Mouse (Mus musculus) left cerebral cortex, adult 11 months (tissue): ENCODE measurements at regions not wholly inside any gene's neighbourhood (a gene's known extent, or its start where the extent isn't known, plus 50 kb on each side); places are given as distances from the start of the nearest gene placed in this dataset.

ENCODE experiments used
- DNase-seq: peaks from one replicate; pipeline ENCODE4 v3.0.0; 2022; ENCODE audit warnings: low spot score

DNA sequence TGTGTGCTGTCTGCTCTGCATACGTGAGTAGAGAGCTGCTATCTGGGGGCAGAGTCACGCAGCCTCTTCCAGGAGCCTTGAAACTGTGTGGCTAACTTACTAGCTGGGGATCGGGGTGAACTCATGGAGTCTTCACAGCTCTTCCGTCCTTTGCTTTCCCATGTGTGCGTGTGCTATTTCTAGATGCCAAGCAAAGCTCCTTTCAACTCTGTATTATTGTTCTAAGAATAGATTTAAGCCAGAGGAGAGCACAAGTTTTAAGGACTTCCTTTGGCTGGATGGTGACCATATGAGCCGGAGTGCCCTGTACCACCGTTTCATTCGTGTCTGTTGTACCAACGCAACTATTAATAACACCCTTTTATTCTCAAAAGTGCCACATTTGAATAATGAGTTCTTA is 254.0 kb downstream of the Gm12728 start:
- DNase-seq, result no peak

DNA sequence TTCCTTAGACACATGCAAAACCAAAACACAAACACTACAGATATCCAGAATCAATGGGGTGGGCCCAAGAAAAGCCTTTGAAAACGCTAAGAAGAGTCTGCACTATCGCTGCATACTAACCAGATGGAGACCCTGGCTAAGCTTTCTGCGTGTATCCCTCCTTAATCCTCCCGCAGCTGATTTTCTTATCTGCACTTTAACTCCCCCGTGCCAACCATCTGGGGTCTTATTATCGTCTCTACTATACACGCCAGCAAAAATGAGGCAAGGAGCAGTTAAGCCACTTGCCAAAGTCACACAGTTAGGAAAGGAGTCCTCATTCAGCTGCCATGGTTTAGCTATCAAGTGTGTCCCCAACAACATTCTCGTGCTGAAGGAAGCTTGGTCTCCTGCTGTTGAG is 258.4 kb downstream of the Gm12728 start:
- DNase-seq, result no peak

DNA sequence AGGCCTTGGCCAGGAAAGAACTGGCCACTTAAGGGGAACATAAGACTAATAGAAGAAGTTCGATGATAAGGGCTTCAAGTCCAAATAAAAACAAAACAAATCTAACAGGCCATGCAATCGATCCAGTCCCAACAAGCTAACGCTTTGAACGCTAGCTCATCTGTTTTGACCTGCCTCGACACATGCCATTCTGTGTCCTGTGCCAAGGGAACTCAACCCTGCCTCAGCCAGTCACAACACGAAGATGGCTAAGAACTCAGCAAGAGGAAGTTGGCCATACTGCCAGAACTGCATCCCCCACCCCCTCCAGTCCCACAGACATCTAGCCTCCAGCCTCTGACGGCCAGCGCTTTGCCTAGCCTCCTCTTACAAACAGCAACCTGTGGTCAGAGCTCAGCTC is 259.1 kb downstream of the Gm12728 start:
- DNase-seq, result no peak

DNA sequence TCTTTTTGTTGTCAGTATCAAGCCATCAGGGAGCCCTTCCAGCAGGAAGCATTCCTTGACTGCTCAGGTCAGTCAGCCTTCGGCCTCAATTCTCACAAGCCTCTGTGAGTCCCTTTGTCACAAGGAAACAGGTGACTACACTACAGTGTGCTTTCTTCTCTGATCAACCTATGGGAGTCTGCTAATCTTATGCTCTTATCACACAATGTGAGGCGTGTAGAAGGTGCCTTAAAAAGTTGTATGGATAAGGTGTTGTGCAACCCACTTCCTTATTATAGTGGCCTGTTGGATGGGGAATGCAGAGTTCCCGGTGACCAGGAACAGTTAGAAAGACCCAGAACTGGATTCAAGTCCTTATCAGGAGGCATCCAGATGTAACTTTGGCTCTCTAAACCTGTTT is 260.2 kb downstream of the Gm12728 start:
- DNase-seq, result no peak

GRCm38 (mm10) chr4:106050297-106050696 is 260.6 kb downstream of the Gm12728 start:
- DNase-seq, result no peak

DNA sequence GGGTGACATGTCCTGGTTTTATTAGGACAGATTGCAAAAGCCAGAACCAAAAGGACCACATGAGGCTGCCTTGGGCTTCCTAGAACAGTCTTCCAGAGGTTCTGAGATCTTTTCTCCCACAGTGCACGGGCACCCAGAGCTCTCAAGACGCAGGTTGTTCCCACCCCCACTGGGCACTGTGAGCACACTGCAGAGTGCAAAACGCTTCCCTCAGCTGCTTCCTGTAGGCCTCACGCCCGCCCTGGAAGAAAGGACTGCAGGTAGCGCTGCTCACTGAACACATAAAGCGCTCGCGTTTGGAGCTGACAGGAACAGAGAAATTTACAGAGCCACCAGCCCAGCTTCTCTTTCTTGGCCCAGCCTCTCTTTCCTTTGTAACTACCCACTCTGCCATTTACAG is 262.5 kb upstream of the Usp24 start:
- no peak for DNase-seq

- DNase-seq, result no peak
Measured at GRCm38 (mm10) chr4:106054324-106054723, 261.7 kb upstream of the Usp24 start.

DNA sequence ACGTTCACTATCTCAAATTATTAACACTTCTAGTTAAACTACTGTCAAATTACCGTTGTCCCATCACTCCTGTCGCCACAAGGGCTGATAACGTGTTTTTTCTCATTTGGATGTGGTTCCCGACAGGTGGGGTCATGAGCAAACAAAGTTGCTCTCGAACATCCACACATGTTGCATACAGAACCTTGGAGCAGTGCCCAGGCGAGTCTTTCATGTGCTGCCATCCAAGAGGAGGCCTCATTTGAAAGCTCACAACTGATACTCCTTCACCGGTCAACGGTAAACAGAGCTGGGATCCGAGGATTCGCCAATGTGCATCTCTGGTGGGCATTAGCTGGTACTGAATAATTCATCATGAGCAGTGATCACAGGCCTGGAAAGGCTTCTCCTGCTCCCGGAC is 253.4 kb upstream of the Usp24 start:
- no peak for DNase-seq

- DNase-seq, result no peak
Measured at GRCm38 (mm10) chr4:106063851-106064382, 252.1 kb upstream of the Usp24 start.

- DNase-seq, result no peak
Measured at GRCm38 (mm10) chr4:106067023-106067422, 249.0 kb upstream of the Usp24 start.

GRCm38 (mm10) chr4:106083546-106083945 is 232.5 kb upstream of the Usp24 start:
- DNase-seq, result no peak

DNA sequence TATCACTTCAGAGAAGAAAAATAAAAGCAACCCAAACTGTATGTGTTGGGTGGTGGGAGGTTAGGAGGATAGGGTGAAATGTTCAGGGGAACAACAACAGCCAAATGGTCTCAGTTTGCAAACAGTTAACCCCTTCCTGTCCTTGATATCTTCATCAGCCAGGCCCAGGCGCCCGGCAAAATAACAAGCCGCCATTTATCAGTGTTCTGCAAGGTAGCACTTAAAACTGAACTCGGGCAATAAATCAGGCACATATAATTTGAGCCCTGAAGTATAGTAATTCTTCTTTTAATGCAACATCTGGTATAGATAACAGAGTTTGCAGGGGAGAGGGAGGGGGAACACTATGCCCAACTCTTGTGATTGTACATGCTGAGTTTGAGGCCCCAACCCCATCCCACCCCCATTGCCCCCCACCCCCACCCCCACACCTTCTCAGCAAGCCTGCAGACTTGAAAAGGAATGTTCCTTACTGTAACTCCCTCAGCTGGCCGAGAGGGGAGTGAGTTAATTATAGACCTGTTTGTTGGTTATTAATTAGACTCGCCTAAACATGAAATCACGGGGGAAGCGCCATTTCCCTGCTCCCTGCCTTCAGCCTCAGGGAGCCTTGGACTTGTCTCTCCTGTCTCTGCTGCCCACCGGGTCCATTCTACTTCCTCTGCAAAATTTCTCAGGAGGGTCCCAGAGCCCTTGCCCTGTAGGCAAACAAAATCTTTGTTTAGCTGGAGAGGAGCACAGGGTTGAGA is 223.9 kb upstream of the Usp24 start:
- DNase-seq, result no peak

GRCm38 (mm10) chr4:106092676-106093070 is 223.3 kb upstream of the Usp24 start:
- no peak for DNase-seq

- no peak for DNase-seq
Measured at GRCm38 (mm10) chr4:106093252-106093651, 222.8 kb upstream of the Usp24 start.

DNA sequence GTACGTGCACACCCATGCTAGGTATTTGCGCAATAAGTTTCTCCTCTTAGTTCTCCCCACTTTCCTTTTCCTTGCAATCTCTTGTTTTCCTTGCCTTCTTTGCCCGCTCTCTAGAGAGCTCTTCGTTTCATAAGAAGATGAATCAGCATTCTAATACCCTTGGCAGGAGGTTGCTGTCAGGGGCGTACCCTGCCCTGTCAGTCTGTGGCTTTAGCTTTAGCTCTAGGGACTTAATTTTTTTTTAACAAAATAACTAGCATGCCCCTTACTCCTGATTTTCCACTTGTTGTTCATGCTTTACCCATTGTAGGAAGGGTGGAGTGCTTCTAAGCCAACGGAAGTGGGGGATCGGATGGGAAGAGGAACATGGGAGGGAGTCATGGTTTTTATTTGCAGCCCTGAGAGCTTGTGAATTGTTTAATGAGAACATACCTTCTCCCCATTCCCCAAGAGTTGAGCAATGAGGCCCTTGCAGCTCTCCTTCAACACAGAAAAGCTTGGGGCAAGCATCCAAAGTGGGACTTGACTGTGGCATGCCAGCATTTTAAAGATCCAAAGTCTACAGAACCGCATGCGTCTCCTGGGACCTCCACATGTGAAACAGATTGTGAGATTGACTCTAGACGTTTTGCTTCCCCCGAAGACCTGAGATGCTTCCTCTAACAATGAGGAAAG is 221.0 kb upstream of the Usp24 start:
- no peak for DNase-seq

DNA sequence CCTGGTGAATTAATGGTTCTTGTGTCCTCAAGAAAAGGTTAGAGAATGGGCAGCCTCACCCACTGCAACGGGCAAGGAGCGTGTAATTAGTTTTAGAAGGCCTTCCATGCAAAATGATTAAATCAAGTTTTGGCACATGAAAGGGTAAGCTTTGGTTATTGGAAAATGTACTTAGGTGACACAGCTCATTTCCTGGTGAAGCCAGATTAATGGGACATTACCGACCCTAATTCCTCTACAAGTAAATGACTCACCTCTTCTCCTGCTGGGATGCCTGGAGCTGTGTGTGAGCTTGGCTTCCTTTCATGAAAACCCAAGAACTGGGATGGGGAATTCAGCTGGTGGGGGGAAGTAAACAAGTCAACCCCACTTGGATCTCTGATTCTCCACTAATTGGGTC is 219.9 kb upstream of the Usp24 start:
- DNase-seq, result no peak

DNA sequence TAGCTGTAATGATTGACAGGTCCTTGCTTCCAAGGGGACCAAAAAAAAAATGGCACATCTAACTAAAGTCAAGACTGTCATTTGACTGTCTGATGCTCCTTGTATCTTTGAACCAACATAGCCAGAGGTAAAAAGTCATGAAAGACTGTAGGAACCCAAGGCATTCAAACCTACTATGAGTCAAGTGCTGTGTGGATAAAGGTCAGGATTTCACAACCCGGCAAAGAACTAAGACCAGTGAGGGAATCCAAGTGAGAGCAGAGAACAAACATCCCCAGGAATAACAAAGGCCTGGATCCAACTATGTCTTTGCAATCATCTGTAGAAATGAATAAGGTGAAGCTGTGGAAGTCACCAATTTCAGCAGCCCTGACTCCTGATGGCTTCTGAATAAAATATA is 218.2 kb upstream of the Usp24 start:
- DNase-seq, result no peak

DNA sequence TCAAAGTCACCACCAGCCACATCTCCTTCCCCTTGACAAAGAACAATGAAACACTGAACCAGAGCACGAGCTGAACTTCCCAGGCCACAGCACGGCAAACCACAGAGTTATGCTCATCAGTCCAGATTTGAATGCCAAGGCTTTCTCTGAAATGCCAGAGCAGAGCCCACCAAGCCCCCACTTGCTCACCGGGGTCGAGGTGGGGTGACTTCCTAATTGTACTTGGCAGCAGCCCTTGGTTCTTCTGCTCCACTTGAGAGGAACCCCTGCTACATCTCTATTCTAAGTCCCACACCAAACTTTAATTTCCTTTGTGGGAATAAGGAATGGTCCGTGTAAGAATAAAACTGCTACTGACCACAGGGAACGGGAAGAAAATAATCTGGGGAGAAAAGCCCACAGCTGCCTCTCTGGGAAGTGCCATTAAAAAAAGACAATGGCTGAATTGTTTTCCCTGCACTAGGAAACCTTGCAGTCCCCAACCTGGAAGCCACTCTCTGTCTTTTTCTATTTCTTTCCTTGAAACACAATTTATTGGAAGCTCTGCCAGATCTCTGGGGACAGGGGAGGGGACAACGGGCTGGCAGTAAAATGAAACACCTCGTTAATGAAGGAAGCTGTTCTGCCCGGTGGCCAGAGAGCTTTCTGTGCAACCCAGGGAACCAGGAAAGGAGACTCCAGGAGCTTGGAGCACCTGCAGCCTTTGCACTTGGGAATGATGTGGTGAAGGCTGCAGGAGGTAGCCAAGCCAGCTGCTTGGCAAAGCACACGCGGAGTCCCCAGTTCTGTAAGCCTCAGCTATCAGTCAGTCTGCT is 215.6 kb upstream of the Usp24 start:
- DNase-seq, result no peak

GRCm38 (mm10) chr4:106101904-106102303 is 214.1 kb upstream of the Usp24 start:
- no peak for DNase-seq

DNA sequence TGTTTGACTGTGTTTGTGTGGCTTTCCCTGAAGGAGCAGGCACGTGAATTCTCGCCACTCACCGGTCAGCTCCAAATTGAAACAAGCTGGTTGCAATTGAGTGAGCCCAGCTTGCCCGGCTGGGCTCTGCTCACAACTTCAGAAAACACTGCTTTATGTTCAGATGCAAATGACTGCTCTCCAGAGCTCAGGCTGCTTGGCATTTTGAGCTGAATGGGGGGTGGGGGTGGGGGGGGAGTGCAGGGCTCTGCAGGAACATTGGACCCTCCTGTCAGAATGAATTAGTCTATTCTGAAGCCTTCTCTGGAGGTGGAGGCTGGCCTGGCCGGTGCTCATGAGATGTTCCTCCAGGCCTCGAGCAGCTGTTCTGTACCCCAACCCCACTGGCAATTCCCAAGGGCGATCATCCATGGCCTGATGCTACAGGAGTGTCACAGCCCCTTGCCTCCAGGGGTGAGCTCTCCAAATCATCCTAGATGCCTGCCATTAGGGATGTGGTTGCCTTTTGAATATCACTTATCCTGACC is 213.5 kb upstream of the Usp24 start:
- DNase-seq, result no peak

DNA sequence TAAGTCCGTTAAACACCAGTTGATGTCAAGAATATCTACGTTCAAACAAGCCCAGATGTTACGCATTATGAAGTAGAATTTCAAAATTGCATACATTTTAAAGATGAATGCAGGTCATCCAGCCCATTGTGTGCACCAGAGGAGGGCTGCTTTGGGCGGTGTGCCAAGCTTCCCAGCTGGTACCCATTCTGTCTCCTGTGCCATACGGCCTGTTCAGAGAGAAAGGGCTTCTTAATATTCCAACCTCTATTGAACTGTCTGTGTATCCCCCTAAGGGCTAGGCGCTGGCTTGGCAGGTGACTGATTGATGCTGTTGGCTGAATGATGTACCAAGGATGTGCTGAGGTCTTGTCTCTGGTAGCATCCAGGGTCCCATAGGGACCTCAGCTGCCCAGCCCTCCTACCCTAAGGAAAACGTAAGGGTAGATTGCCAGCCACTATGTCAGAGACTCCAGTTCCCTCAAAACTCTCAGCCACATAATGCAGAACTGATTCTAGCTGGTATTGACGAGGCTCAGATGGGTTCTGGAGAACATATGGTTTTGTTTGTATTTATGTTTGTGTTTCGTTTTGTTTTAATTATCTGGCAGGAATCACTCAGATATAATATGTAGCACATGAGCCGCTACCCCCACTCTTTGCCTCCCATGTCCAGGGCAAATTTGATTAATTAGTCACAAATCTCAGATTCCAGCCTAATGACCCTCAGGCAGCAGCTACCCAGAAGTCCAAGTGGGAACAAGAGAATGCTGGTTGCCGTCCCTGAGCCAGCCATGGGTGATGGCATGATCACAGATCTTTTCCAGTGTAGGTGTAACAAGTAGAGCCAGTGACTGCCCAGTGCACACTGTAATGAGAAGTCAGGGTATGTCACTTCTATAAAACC is 212.0 kb upstream of the Usp24 start:
- DNase-seq, result no peak

- DNase-seq, result no peak
Measured at GRCm38 (mm10) chr4:106112981-106113380, 203.0 kb upstream of the Usp24 start.
